Mouse (Mus musculus): ENCODE data around the gene Phlda3.

DNA sequence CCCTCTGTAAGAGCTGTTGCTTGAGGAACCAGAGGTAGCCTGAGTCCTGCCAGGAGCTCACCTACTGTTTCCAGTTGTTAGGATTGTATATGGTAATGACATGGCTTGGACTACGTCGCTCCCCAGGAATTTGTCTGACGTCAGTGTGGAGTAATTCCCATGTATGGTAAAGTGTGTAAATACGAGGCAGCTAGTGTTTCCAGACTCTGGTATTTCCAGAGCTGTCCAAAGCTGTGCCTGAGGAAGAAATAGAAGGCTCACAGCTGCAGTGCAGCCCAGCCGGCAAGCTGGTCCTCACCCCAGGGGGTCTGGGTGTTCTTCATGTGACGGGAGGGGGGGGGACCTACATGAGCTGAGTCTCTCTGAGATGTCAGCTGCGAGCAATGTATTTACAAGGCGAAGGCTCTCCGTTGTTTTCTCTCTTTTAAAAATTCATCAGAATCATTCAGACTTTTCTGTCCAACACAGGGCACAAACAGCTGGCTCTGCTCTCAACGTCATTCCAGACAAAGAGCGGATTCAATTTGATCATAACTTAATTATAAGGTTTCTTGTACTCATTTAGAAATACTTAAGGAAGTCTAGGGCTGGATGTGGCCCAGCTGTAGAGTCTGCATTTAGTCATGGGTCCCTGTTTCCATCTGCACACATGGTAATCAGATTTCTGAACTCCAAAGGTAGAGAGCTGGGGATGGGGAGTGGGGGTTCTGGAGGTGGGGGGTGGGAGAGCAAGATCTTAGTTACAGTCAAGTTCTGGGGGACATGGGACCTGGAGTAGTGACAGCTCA lies 33.8 kb upstream of the Phlda3 start:
- TF ChIP-seq CTCF (IDR thresholded peaks at IDR 0.05; ENCODE audit: control insufficient read depth, insufficient read depth, insufficient replicate concordance, low read depth, low read length) (no peak), POLR2A (IDR thresholded peaks at IDR 0.05; ENCODE audit: control insufficient read depth, low read depth, low read length) (no peak)
